Mouse (Mus musculus) lung, postnatal 0 days (tissue): Measurements from ENCODE around the gene Itih3. TPM values are rescaled to one million over a fixed set of nuclear protein-coding genes. Genes with fewer than 3 reads are reported as not detected.
A peak's percentile ranks its signal among the peaks of the same experiment; 100 is the strongest.

Experiments
- ATAC-seq: fragments of 200-750 bp; cut with Nextera tagmentation; 2 replicates; pipeline ENCODE4 v1.8.0; 2017; ENCODE audit warnings: moderate library complexity
- DNase-seq: peaks from one replicate; pipeline ENCODE4 v3.0.0-alpha.2; 2016; ENCODE audit warnings: low spot score
- H3K27ac ChIP-seq: fragments of 300-500 bp; sonication (generic); 2 replicates; pipeline ENCODE4 v1.5.1; 2014; ENCODE audit warnings: antibody characterized with exemption, mild to moderate bottlenecking, low read length, mixed read lengths
- H3K27me3 ChIP-seq: fragments of 300-500 bp; sonication (generic); replicated peaks from 2 replicates; pipeline ENCODE4 v1.6.1; 2014; ENCODE audit warnings: low read length, mixed read lengths; ENCODE audit not compliant: insufficient read depth
- H3K36me3 ChIP-seq: fragments of 300-500 bp; sonication (generic); 2 replicates; pipeline ENCODE4 v1.6.1; 2014; ENCODE audit warnings: low read length, mixed read lengths; ENCODE audit not compliant: insufficient read depth
- H3K4me1 ChIP-seq: fragments of 300-500 bp; sonication (generic); 2 replicates; pipeline ENCODE4 v1.6.1; 2014; ENCODE audit warnings: antibody characterized with exemption, low read depth, low read length, mixed read lengths; ENCODE audit not compliant: insufficient read depth
- H3K4me2 ChIP-seq: fragments of 300-500 bp; sonication (generic); replicated peaks from 2 replicates; pipeline ENCODE4 v1.6.1; 2014; ENCODE audit warnings: low read depth, mild to moderate bottlenecking, low read length, moderate library complexity, mixed read lengths
- H3K4me3 ChIP-seq: fragments of 300-500 bp; sonication (generic); 2 replicates; pipeline ENCODE4 v1.5.1; 2014; ENCODE audit warnings: low read depth, low read length
- H3K9ac ChIP-seq: fragments of 300-500 bp; sonication (generic); replicated peaks from 2 replicates; pipeline ENCODE4 v1.6.1; 2014; ENCODE audit warnings: low read depth, mild to moderate bottlenecking
- H3K9me3 ChIP-seq: fragments of 300-500 bp; sonication (generic); 2 replicates; pipeline ENCODE4 v1.6.1; 2016; ENCODE audit warnings: low read length, mixed read lengths
- CTCF ChIP-seq: IDR thresholded peaks from 2 replicates; pipeline ENCODE4 v1.5.1; 2016; ENCODE audit warnings: antibody characterized with exemption, mild to moderate bottlenecking
- EP300 ChIP-seq: IDR thresholded peaks from 2 replicates; pipeline ENCODE4 v1.6.1; 2016; ENCODE audit warnings: antibody characterized with exemption, mild to moderate bottlenecking, control low read depth
- WGBS: fragments of 180-500 bp; shearing (Covaris S2); extraction: QIAGEN DNeasy Blood & Tissue Kit; methylation state at CpG from one replicate; pipeline ENCODE4 v1.1.7; 2014; 5-methylcytosine and 5-hydroxymethylcytosine counted together
- polyA plus RNA-seq: library from polyadenylated mRNA; unstranded; fragments of >200 nt; fragmentation: Nextera tagmentation; extraction: Ambion mirVana; gene quantifications from 2 replicates; pipeline ENCODE4 v1.2.1, GENCODE M21; 2015

Gene Itih3
- polyA plus RNA-seq, result 2.2 and 2.5 TPM in 2 replicates

- Histone ChIP-seq H3K9me3 (no peaks in the 10 kb centered on the region), H3K4me2 (no peak within 1 kb of the TSS), H3K9ac (no peak within 1 kb of the TSS), H3K27ac (no peak within 1 kb of the TSS), H3K4me3 (no peak within 1 kb of the TSS), H3K36me3 (no peaks in the 10 kb centered on the region), H3K27me3 (no peaks in the 10 kb centered on the region), H3K4me1 (no peaks in the 10 kb centered on the region)
- TF ChIP-seq EP300 (no peak), CTCF (no peak)
- ATAC-seq, result peak; percentile 8; the same call in 1 of the 2 replicates
- no peak for DNase-seq
- 37% methylated on average over 6 of the region's 6 CpGs for WGBS
These were observed at the start of gene Itih3 for GRCm38 (mm10) chr14:30923375-30924105. Gene Itih3, minus strand, starts transcription at chr14:30923760.

- Histone ChIP-seq H3K4me1 (no peaks in the 10 kb centered on the region), H3K4me3 (no peak overlapping the region), H3K9ac (no peak overlapping the region), H3K27ac (no peak overlapping the region), H3K36me3 (no peaks in the 10 kb centered on the region), H3K4me2 (no peak overlapping the region), H3K9me3 (no peaks in the 10 kb centered on the region), H3K27me3 (no peaks in the 10 kb centered on the region)
- DNase-seq (no peak), ATAC-seq (no peak)
- WGBS, result 92% methylated on average over 1 of the region's 1 CpGs
- no peak for TF ChIP-seq CTCF
- no peak for TF ChIP-seq EP300
These were observed 36.8 kb upstream of the Itih3 start for GRCm38 (mm10) chr14:30960366-30960765.

- DNase-seq (no peak), ATAC-seq (no peak)
- TF ChIP-seq CTCF (no peak), EP300 (no peak)
- no peak overlapping the region for H3K4me3 ChIP-seq
- 80% methylated on average over 4 of the region's 4 CpGs for WGBS
- H3K27me3 ChIP-seq, result no peaks in the 10 kb centered on the region
- H3K4me2 ChIP-seq, result no peak overlapping the region
- no peaks in the 10 kb centered on the region for H3K9me3 ChIP-seq
- H3K27ac ChIP-seq, result no peak overlapping the region
- no peak overlapping the region for H3K9ac ChIP-seq
- H3K4me1 ChIP-seq, result no peaks in the 10 kb centered on the region
- no peaks in the 10 kb centered on the region for H3K36me3 ChIP-seq
These were observed 35.5 kb upstream of the Itih3 start for GRCm38 (mm10) chr14:30959031-30959430.

GRCm38 (mm10) chr14:30958517-30958916 lies 35.0 kb upstream of the Itih3 start:
- ATAC-seq (no peak), DNase-seq (no peak)
- no peaks in the 10 kb centered on the region for H3K36me3 ChIP-seq
- no peak overlapping the region for H3K9ac ChIP-seq
- no peak overlapping the region for H3K4me3 ChIP-seq
- no peak overlapping the region for H3K4me2 ChIP-seq
- H3K27me3 ChIP-seq, result no peaks in the 10 kb centered on the region
- H3K4me1 ChIP-seq, result no peaks in the 10 kb centered on the region
- no peak overlapping the region for H3K27ac ChIP-seq
- TF ChIP-seq EP300, result no peak
- TF ChIP-seq CTCF, result no peak
- H3K9me3 ChIP-seq, result no peaks in the 10 kb centered on the region
- 73% methylated on average over 2 of the region's 2 CpGs for WGBS

GRCm38 (mm10) chr14:30951154-30951825 lies 27.7 kb upstream of the Itih3 start, which contains the start of gene Nek4:
Gene Nek4, plus strand, starts transcription at chr14:30951377.
- Histone ChIP-seq H3K36me3 (no peaks in the 10 kb centered on the region), H3K9me3 (no peaks in the 10 kb centered on the region), H3K4me2 (peak within 1 kb of the TSS; percentile 79), H3K9ac (peak within 1 kb of the TSS; percentile 73), H3K4me1 (peaks cover 3% of the 10 kb centered on the region; the same call in 1 of the 2 replicates), H3K4me3 (peak within 1 kb of the TSS; percentile 65), H3K27me3 (no peaks in the 10 kb centered on the region), H3K27ac (peak within 1 kb of the TSS; percentile 74)
- ATAC-seq (peak; percentile 99), DNase-seq (peak; percentile 99)
- 1% methylated on average over 56 of the region's 57 CpGs for WGBS
- TF ChIP-seq CTCF (peak; percentile 50), EP300 (no peak)

- H3K9ac ChIP-seq, result no peak overlapping the region
- no peaks in the 10 kb centered on the region for H3K36me3 ChIP-seq
- WGBS, result 90% methylated on average over 10 of the region's 10 CpGs
- H3K4me1 ChIP-seq, result peaks cover 3% of the 10 kb centered on the region; the same call in 1 of the 2 replicates
- TF ChIP-seq CTCF (no peak), EP300 (no peak)
- DNase-seq (no peak), ATAC-seq (no peak)
- no peak overlapping the region for H3K4me3 ChIP-seq
- no peaks in the 10 kb centered on the region for H3K27me3 ChIP-seq
- H3K9me3 ChIP-seq, result no peaks in the 10 kb centered on the region
- H3K4me2 ChIP-seq, result no peak overlapping the region
- no peak overlapping the region for H3K27ac ChIP-seq
These were observed 26.4 kb upstream of the Itih3 start for GRCm38 (mm10) chr14:30949986-30950385.
